Mouse (Mus musculus) heart, embryonic 16.5 days (tissue): ENCODE measurements at regions not wholly inside any gene's neighbourhood (a gene's known extent, or its start where the extent isn't known, plus 50 kb on each side); places are given as distances from the start of the nearest gene placed in this dataset.

Experiments
- ATAC-seq: fragments of 200-750 bp; cut with Nextera tagmentation; replicated peaks from 2 replicates; pipeline ENCODE4 v1.8.0; 2017; ENCODE audit warnings: moderate number of reproducible peaks; ENCODE audit not compliant: insufficient read depth, low FRiP score; ENCODE audit errors: extremely low read depth
- H3K27ac ChIP-seq: fragments of 300-500 bp; sonication (generic); 2 replicates; pipeline ENCODE4 v1.5.1; 2014; ENCODE audit warnings: mild to moderate bottlenecking, low read length, control low read depth, moderate library complexity
- H3K27me3 ChIP-seq: fragments of 300-500 bp; sonication (generic); 2 replicates; pipeline ENCODE4 v1.6.1; 2014; ENCODE audit warnings: low read length, mixed read lengths; ENCODE audit not compliant: control insufficient read depth, insufficient read depth
- H3K36me3 ChIP-seq: fragments of 300-500 bp; sonication (generic); 2 replicates; pipeline ENCODE4 v1.6.1; 2014; ENCODE audit not compliant: control insufficient read depth, insufficient read depth
- H3K4me1 ChIP-seq: fragments of 300-500 bp; sonication (generic); 2 replicates; pipeline ENCODE4 v1.6.1; 2014; ENCODE audit warnings: low read length, mixed read lengths; ENCODE audit not compliant: control insufficient read depth, insufficient read depth
- H3K4me2 ChIP-seq: fragments of 300-500 bp; sonication (generic); 2 replicates; pipeline ENCODE4 v1.6.1; 2014; ENCODE audit warnings: low read depth, mild to moderate bottlenecking, control low read depth, low read length
- H3K4me3 ChIP-seq: fragments of 300-500 bp; sonication (generic); 2 replicates; pipeline ENCODE4 v1.5.1; 2014; ENCODE audit warnings: mild to moderate bottlenecking, control low read depth, low read length
- H3K9ac ChIP-seq: fragments of 300-500 bp; sonication (generic); 2 replicates; pipeline ENCODE4 v1.6.1; 2014; ENCODE audit warnings: low read length, control low read depth
- H3K9me3 ChIP-seq: fragments of 300-500 bp; sonication (generic); replicated peaks from 2 replicates; pipeline ENCODE4 v1.6.1; 2016; ENCODE audit warnings: low read length; ENCODE audit not compliant: control insufficient read depth
- WGBS: fragments of 180-500 bp; shearing (Covaris S2); extraction: QIAGEN DNeasy Blood & Tissue Kit; methylation state at CpG from one replicate; pipeline ENCODE4 v1.1.7; 2014; 5-methylcytosine and 5-hydroxymethylcytosine counted together

DNA sequence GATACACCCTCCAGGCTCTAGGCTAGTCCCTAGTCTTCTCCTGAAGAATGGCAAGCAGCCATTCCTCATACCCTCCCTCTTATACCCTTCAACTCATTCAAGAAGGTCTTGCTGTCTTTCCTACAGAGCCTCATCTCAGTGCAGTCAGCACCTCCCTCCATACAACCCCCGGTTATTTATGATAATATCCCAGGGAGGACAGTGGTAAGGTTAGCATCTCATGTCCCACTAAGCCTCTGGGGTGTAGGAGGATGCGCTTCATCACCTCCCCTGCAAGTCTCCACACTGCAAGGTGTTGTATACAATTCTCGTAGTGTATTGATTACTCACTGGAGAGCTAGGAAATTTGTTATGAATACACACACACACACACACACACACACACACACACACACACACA lies 80.2 kb upstream of the Shisa6 start:
- Histone ChIP-seq H3K27ac (no peak overlapping the region), H3K4me3 (no peak overlapping the region), H3K4me1 (no peaks in the 10 kb centered on the region), H3K36me3 (no peaks in the 10 kb centered on the region), H3K4me2 (no peak overlapping the region), H3K9ac (no peak overlapping the region), H3K9me3 (no peaks in the 10 kb centered on the region), H3K27me3 (no peaks in the 10 kb centered on the region)
- no peak for ATAC-seq
- 72% methylated on average over 3 of the region's 3 CpGs for WGBS

DNA sequence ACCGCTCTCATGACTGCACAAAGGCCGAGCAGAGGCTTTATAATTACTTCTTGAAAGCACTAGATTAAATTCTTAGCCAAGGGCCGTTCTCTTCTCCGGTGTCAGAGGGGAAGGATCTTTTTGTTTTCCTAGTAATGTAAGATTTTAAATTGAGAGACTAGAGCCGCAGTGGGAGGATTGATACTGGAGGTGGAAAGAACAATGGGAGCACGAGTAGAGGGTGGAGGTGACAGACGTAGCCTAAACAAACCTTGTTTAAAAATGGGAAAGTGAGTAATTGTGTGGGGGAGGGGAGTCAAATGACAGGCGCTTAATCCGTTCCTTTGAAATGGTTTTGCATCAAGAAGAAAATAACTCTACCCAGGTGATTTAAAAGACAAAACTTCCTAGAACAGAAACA lies 80.9 kb upstream of the Shisa6 start:
- no peaks in the 10 kb centered on the region for H3K36me3 ChIP-seq
- H3K4me3 ChIP-seq: no peak overlapping the region
- 51% methylated on average over 9 of the region's 9 CpGs for WGBS
- no peak overlapping the region for H3K4me2 ChIP-seq
- ATAC-seq: no peak
- no peak overlapping the region for H3K9ac ChIP-seq
- H3K27me3 ChIP-seq: no peaks in the 10 kb centered on the region
- H3K27ac ChIP-seq: no peak overlapping the region
- H3K9me3 ChIP-seq: no peaks in the 10 kb centered on the region
- H3K4me1 ChIP-seq: no peaks in the 10 kb centered on the region

DNA sequence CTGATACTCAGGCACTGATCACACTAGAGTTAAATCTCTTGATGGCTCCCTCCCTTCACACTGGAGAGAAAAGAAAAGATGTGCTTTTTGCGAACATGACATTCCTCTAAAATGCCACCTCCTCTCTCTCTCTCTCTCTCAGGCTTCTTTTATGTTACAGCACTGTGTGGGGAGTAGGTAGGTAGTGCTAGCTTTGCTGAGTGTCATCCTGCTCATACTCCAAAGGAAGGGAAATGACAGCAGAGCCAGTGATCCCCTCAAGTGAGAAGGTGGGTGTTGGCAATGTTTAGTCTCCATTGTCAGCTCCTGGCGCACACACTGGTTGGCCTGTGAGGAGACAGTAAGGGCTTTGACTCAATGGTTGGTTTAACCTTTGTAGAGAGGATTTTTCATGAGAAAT lies 84.0 kb upstream of the Shisa6 start:
- Histone ChIP-seq H3K27ac (no peak overlapping the region), H3K27me3 (no peaks in the 10 kb centered on the region), H3K4me1 (no peaks in the 10 kb centered on the region), H3K4me3 (no peak overlapping the region), H3K36me3 (no peaks in the 10 kb centered on the region), H3K4me2 (no peak overlapping the region), H3K9ac (no peak overlapping the region), H3K9me3 (no peaks in the 10 kb centered on the region)
- ATAC-seq: no peak
- WGBS: 74% methylated on average over 2 of the region's 2 CpGs

DNA sequence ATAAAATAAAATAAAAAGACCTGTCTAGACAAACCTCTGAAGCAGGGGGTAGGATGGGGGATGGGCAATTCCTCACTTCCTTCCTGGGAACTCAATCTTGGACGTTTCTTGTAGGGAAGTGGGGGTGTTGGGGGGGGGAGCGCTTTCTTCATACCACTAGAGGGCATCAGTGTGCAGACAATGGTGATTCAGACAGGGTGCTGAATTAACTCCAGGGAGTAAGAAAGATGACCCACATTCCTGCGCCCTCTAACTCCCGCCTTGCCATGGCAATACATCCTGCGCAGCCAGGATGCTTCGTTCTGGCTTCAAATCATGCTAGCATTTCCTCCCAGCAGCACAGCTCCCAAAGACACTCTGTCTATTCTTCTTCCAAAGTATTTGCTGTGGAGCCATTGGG lies 87.4 kb upstream of the Shisa6 start:
- WGBS: 16% methylated on average over 6 of the region's 6 CpGs
- no peaks in the 10 kb centered on the region for H3K27me3 ChIP-seq
- H3K27ac ChIP-seq: no peak overlapping the region
- H3K4me3 ChIP-seq: no peak overlapping the region
- H3K4me2 ChIP-seq: no peak overlapping the region
- ATAC-seq: no peak
- H3K36me3 ChIP-seq: no peaks in the 10 kb centered on the region
- H3K4me1 ChIP-seq: no peaks in the 10 kb centered on the region
- H3K9me3 ChIP-seq: no peaks in the 10 kb centered on the region
- no peak overlapping the region for H3K9ac ChIP-seq

DNA sequence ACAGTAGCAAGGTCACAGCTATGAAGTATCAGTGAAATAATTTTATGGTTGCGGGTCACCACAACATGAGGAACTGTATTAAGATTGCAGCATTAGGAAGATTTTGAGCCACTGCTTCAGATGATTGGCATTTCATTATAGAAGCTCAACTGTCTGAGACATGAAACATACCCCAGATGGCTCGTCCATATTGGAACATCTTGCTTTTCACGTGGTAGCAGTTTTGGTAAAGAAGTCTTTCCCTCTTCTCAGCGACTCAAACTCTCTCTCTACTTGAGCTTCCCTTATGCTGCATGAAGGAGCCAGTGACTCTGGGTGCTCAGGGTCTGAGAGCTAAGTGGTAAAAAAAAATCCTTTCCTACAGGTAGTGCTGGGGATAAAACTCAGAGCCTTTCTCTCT lies 99.7 kb upstream of the Shisa6 start:
- H3K27me3 ChIP-seq: no peaks in the 10 kb centered on the region
- 78% methylated on average over 4 of the region's 4 CpGs for WGBS
- H3K4me3 ChIP-seq: no peak overlapping the region
- H3K27ac ChIP-seq: no peak overlapping the region
- H3K36me3 ChIP-seq: no peaks in the 10 kb centered on the region
- H3K4me1 ChIP-seq: no peaks in the 10 kb centered on the region
- no peak overlapping the region for H3K4me2 ChIP-seq
- H3K9me3 ChIP-seq: no peaks in the 10 kb centered on the region
- no peak overlapping the region for H3K9ac ChIP-seq
- no peak for ATAC-seq

DNA sequence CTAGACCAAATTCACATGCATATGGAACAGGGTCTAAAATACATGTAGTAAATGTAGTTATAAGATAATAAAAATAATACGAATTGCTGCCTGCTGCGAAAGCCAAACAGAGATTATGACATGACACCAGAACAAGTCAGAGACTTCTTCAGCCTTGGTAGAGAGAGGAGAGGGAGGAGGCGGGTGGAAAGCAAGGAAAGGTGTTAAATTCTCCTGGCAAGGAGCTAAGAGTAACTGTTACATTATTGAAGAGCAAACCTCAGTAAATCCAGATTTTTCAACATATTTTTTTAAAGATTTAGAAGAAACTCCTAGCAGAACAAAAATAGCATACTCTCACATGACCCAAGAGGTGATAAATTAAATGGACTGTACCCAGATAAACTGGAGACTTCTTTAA lies 131.0 kb upstream of the Shisa6 start:
- Histone ChIP-seq H3K4me1 (no peaks in the 10 kb centered on the region), H3K27ac (no peak overlapping the region), H3K27me3 (no peaks in the 10 kb centered on the region), H3K4me2 (no peak overlapping the region), H3K4me3 (no peak overlapping the region), H3K9ac (no peak overlapping the region), H3K9me3 (no peaks in the 10 kb centered on the region), H3K36me3 (no peaks in the 10 kb centered on the region)
- ATAC-seq: no peak
- WGBS: 75% methylated on average over 3 of the region's 3 CpGs

DNA sequence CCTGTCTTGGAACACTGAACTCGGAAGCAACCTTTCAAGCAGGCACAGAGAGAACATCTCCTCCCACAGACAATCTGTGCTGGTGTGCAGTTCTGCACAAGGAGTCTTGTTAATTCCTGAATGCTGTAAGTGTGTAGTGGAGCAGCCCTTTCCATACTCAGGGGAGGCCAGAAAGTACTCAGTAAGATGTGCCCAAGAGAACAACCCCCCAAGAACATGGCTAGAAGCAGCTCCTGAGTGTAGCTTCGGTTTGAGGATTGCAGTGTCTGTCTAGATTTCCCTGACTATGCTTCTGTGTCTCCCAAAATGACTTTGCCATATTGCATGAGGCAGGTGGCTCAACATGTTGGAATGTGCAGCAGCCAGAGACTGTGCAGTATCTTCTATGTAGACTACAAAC lies 148.8 kb upstream of the Shisa6 start:
- no peak for ATAC-seq
- WGBS: 58% methylated on average over 2 of the region's 2 CpGs
- Histone ChIP-seq H3K27ac (no peak overlapping the region), H3K4me1 (no peaks in the 10 kb centered on the region), H3K9ac (no peak overlapping the region), H3K27me3 (no peaks in the 10 kb centered on the region), H3K9me3 (no peaks in the 10 kb centered on the region), H3K36me3 (no peaks in the 10 kb centered on the region), H3K4me3 (no peak overlapping the region), H3K4me2 (no peak overlapping the region)

DNA sequence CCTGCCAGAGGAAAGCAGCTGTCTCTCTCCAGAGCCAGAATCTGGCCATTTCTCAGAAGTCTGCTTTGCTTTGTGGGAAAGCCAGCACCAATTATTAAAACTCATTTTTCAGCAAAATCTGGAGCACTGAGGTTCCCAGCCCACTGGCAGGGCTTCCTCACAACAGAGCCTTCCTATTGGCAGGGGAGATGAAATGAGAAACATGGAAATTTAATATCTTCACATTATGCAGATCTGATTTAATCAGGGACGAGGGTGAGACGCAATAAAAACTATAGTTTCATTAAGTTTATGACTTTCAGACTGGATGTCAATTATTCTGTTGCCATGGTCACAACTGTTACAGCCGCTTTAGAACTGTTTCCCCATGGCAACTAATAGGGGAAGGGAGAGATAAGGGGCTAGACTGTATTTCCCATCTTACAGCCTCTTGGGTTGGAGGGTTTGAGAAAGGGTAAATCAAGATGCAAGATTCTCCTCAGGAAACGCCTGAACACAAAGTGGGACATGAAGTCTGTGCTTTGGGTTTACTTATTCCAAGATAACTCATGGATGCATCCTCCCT lies 154.4 kb upstream of the Shisa6 start:
- 70% methylated on average over 4 of the region's 4 CpGs for WGBS
- no peak overlapping the region for H3K4me2 ChIP-seq
- no peak for ATAC-seq

DNA sequence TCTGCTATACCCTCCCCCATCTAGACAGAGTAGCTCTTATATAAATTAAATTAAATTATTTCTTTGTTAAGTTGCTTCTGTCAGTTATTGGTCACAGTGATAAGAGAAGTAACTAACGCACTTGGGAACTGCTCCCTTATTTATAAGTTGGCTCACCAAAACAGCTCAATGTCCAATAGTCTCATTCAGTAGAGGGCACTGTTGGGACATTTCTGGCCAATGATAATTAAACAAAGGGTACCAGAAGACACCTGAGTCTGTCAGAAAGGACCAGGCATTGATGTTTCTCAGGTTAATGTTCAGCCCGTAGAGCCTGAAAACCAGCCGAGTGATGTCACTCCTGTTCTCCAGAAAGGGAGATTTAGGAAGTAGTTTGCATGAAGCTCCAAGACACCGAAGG lies 156.1 kb upstream of the Shisa6 start:
- H3K27ac ChIP-seq: no peak overlapping the region
- no peak overlapping the region for H3K4me2 ChIP-seq
- no peaks in the 10 kb centered on the region for H3K4me1 ChIP-seq
- no peaks in the 10 kb centered on the region for H3K36me3 ChIP-seq
- no peak overlapping the region for H3K9ac ChIP-seq
- no peaks in the 10 kb centered on the region for H3K27me3 ChIP-seq
- 84% methylated on average over 4 of the region's 4 CpGs for whole genome bisulfite sequencing
- H3K4me3 ChIP-seq: no peak overlapping the region
- no peaks in the 10 kb centered on the region for H3K9me3 ChIP-seq
- no peak for ATAC-seq

More for the DNA sequence above, 154.4 kb upstream of the Shisa6 start:
- H3K9ac ChIP-seq: no peak overlapping the region
- no peaks in the 10 kb centered on the region for H3K9me3 ChIP-seq
- no peaks in the 10 kb centered on the region for H3K4me1 ChIP-seq
- no peak overlapping the region for H3K4me3 ChIP-seq
- no peaks in the 10 kb centered on the region for H3K36me3 ChIP-seq
- no peak overlapping the region for H3K27ac ChIP-seq
- H3K27me3 ChIP-seq: no peaks in the 10 kb centered on the region

DNA sequence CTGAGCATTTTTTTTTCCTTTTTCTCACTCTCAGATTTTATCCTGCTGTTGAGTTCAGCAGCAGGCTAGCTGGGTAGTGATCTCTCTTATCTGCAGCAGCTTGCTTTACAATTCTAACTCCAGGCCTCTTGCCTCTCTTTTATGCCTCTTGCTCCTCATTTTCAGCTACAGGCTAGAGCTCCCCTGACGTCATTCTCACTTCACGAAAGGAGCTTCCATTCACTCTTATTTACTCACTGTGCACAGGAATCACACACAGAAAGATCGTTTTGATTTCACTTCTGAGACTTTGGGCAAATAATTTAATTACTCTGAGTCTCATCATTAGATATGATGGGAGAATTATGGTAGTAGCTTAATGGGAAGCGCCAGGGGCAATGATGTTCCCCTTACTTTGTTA lies 158.4 kb upstream of the Shisa6 start:
- H3K9ac ChIP-seq: no peak overlapping the region
- H3K4me2 ChIP-seq: no peak overlapping the region
- no peaks in the 10 kb centered on the region for H3K27me3 ChIP-seq
- no peak for ATAC-seq
- no peak overlapping the region for H3K4me3 ChIP-seq
- H3K9me3 ChIP-seq: no peaks in the 10 kb centered on the region
- no peak overlapping the region for H3K27ac ChIP-seq
- WGBS: 66% methylated on average over 4 of the region's 4 CpGs
- H3K36me3 ChIP-seq: no peaks in the 10 kb centered on the region
- H3K4me1 ChIP-seq: no peaks in the 10 kb centered on the region
